14 mouse cellular contexts compared by ENCODE assay signal in the genomic region with DNA sequence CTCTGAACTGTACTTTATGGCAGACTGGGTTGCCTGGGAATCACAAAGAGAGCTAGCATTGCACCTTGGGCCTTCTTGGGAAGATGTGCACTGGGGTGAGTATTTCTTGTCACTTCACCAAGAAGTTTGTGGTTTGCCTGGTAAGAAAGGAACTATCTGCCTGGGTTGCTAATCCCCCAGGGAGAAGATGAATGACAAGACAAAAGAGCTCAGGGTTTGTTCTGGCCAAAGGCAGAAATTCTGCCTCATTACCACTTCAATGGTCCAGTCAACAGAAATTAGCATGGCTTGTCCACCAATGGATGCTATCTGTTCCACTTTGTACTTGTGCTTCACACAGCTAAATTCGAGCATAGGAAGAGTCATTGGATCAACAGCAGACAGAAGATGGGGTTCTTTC.
A peak's percentile ranks its signal among the peaks of the same experiment; 100 is the strongest.
DNase-seq lines count a peak whose midpoint lies in the region; ATAC-seq lines count a peak whose summit lies in the region.
"Had no signal": no experiment of that assay in that cellular context is flagged by ENCODE, and none has a peak within 500 bp of the region (broad histone marks: within the 10 kb centered on the region; RNA-seq: fewer than 3 reads in every experiment).

No protein-coding gene starts in this region.

- ATAC-seq in embryonic facial prominence, embryonic 14.5 days (ENCODE audit: low read depth), result no peak
- peak; percentile 88 for ATAC-seq in midbrain, embryonic 12.5 days (ENCODE audit: low FRiP score, low read depth)
- ATAC-seq: liver, embryonic 12.5 days had no signal

- no peak overlapping the region for H3K27ac ChIP-seq in embryonic facial prominence, embryonic 14.5 days (replicated peaks; ENCODE audit: low read depth, low read length)
- H3K27ac ChIP-seq in embryonic facial prominence, embryonic 10.5 days (replicated peaks), result no peak overlapping the region
- H3K27ac ChIP-seq in midbrain, embryonic 12.5 days (replicated peaks), result no peak overlapping the region
- H3K27ac ChIP-seq: limb, embryonic 10.5 days; liver, embryonic 12.5 days; lung, embryonic 15.5 days had no signal

- 52% methylated on average over 1 of the region's 1 CpGs for WGBS in embryonic facial prominence, embryonic 14.5 days
- WGBS in embryonic facial prominence, embryonic 10.5 days, result 57% methylated on average over 1 of the region's 1 CpGs
- 19% methylated on average over 1 of the region's 1 CpGs for WGBS in midbrain, embryonic 12.5 days

- no peaks in the 10 kb centered on the region for H3K36me3 ChIP-seq in embryonic facial prominence, embryonic 14.5 days (ENCODE audit: control insufficient read depth, insufficient read depth, low read length)
- no peaks in the 10 kb centered on the region for H3K36me3 ChIP-seq in embryonic facial prominence, embryonic 10.5 days (replicated peaks)
- H3K36me3 ChIP-seq in midbrain, embryonic 12.5 days, result no peaks in the 10 kb centered on the region
- H3K36me3 ChIP-seq: limb, embryonic 10.5 days; liver, embryonic 12.5 days; lung, embryonic 15.5 days had no signal

- DNase-seq in embryonic facial prominence, embryonic 14.5 days (ENCODE audit: low spot score), result peak; percentile 4
- no peak for DNase-seq in embryonic facial prominence, embryonic 10.5 days (ENCODE audit: low spot score)
- peak; percentile 63 for DNase-seq in ES-CJ7 (ENCODE audit: low read depth, low spot score)
- DNase-seq in embryo, embryonic 11 days, result peak; percentile 14
- DNase-seq in kidney, postnatal 10 days, result no peak
- DNase-seq in kidney, postnatal 36 days, result no peak
- no peak for DNase-seq in ovary, postnatal 10 days (ENCODE audit: low spot score)
- DNase-seq: adrenal gland, postnatal 10 days; cerebellum, adult 9-10 months; kidney, adult 18-20 months had no signal

- H3K27me3 ChIP-seq in embryonic facial prominence, embryonic 14.5 days (replicated peaks; ENCODE audit: control insufficient read depth, insufficient read depth, low read length), result no peaks in the 10 kb centered on the region
- H3K27me3 ChIP-seq in embryonic facial prominence, embryonic 10.5 days (replicated peaks; ENCODE audit: low read depth, poor library complexity, severe bottlenecking), result no peaks in the 10 kb centered on the region
- peaks cover 7% of the 10 kb centered on the region; the same call in 1 of the 2 replicates for H3K27me3 ChIP-seq in midbrain, embryonic 12.5 days
- H3K27me3 ChIP-seq: liver, embryonic 12.5 days; lung, embryonic 15.5 days had no signal

- no peak overlapping the region for H3K4me3 ChIP-seq in embryonic facial prominence, embryonic 14.5 days (ENCODE audit: low read depth, low read length)
- H3K4me3 ChIP-seq in embryonic facial prominence, embryonic 10.5 days, result no peak overlapping the region
- H3K4me3 ChIP-seq in midbrain, embryonic 12.5 days, result no peak overlapping the region
- H3K4me3 ChIP-seq: limb, embryonic 10.5 days; liver, embryonic 12.5 days; lung, embryonic 15.5 days had no signal

- H3K9ac ChIP-seq in embryonic facial prominence, embryonic 14.5 days (ENCODE audit: low read depth, low read length), result no peak overlapping the region
- H3K9ac ChIP-seq in midbrain, embryonic 12.5 days (replicated peaks), result no peak overlapping the region
- H3K9ac ChIP-seq: liver, embryonic 12.5 days; lung, embryonic 15.5 days had no signal

- no peaks in the 10 kb centered on the region for H3K9me3 ChIP-seq in embryonic facial prominence, embryonic 14.5 days (ENCODE audit: control insufficient read depth, low read length)
- no peaks in the 10 kb centered on the region for H3K9me3 ChIP-seq in embryonic facial prominence, embryonic 10.5 days
- H3K9me3 ChIP-seq in midbrain, embryonic 12.5 days, result no peaks in the 10 kb centered on the region
- H3K9me3 ChIP-seq: limb, embryonic 10.5 days; lung, embryonic 15.5 days had no signal

- no peak overlapping the region for H3K4me2 ChIP-seq in embryonic facial prominence, embryonic 14.5 days (ENCODE audit: low read depth, low read length)
- H3K4me2 ChIP-seq in midbrain, embryonic 12.5 days (replicated peaks), result no peak overlapping the region
- H3K4me2 ChIP-seq: liver, embryonic 12.5 days; lung, embryonic 15.5 days had no signal

- H3K4me1 ChIP-seq in embryonic facial prominence, embryonic 14.5 days (ENCODE audit: control insufficient read depth, insufficient read depth, low read length), result no peaks in the 10 kb centered on the region
- no peaks in the 10 kb centered on the region for H3K4me1 ChIP-seq in embryonic facial prominence, embryonic 10.5 days
- peaks cover 12% of the 10 kb centered on the region for H3K4me1 ChIP-seq in midbrain, embryonic 12.5 days
- H3K4me1 ChIP-seq: limb, embryonic 10.5 days; liver, embryonic 12.5 days; lung, embryonic 15.5 days had no signal

Comparison
In these comparisons a context has a peak if more than half of its experiments do, and no peak if none do; other contexts are left out.
1. DNase-seq: peak in embryonic facial prominence, embryonic 14.5 days (single experiment), ES-CJ7 (single experiment) and embryo, embryonic 11 days (single experiment); none in embryonic facial prominence, embryonic 10.5 days (single experiment), kidney, postnatal 10 days (single experiment), kidney, postnatal 36 days (0 of 2) and ovary, postnatal 10 days (single experiment).